Mouse (Mus musculus) heart, adult 2 months (tissue): ENCODE measurements around the gene Prox1. TPM values are rescaled to one million over a fixed set of nuclear protein-coding genes. Genes with fewer than 3 reads are reported as not detected.

ENCODE experiments used
- DNase-seq, 2 experiments: peaks; one replicate each; pipeline ENCODE4 v3.0.0; 2021
- H3K27ac ChIP-seq: fragments of 200-600 bp; 2 replicates; pipeline ENCODE4 v1.8.1; 2022
- H3K27me3 ChIP-seq: fragments of 200-500 bp; 2 replicates; pipeline ENCODE4 v1.6.1; 2012; ENCODE audit warnings: mild to moderate bottlenecking, low read length, inconsistent platforms, mixed read lengths; ENCODE audit not compliant: control insufficient read depth, insufficient read depth
- H3K36me3 ChIP-seq: fragments of 200-500 bp; 2 replicates; pipeline ENCODE4 v1.6.1; 2012; ENCODE audit warnings: low read length, inconsistent platforms; ENCODE audit not compliant: control insufficient read depth, insufficient read depth
- H3K4me1 ChIP-seq: fragments of 200-500 bp; 2 replicates; pipeline ENCODE4 v1.6.1; 2011; ENCODE audit warnings: low read length; ENCODE audit not compliant: control insufficient read depth, insufficient read depth
- H3K4me3 ChIP-seq: fragments of 200-600 bp; 2 replicates; pipeline ENCODE4 v1.8.1; 2022
- H3K79me2 ChIP-seq: fragments of 200-500 bp; replicated peaks from 2 replicates; pipeline ENCODE4 v1.6.1; 2012; ENCODE audit warnings: mild to moderate bottlenecking, inconsistent platforms, low read length, moderate library complexity, mixed read lengths; ENCODE audit not compliant: control insufficient read depth, insufficient read depth
- H3K9ac ChIP-seq: fragments of 200-500 bp; 2 replicates; pipeline ENCODE4 v1.6.1; 2012; ENCODE audit warnings: low read depth, mild to moderate bottlenecking, control low read depth, inconsistent platforms, low read length, mixed read lengths
- CTCF ChIP-seq: fragments of 200-600 bp; IDR thresholded peaks from 2 replicates; pipeline ENCODE4 v1.8.1; 2022; ENCODE audit warnings: antibody characterized with exemption, mild to moderate bottlenecking, moderate library complexity
- EP300 ChIP-seq: fragments of 200-500 bp; IDR thresholded peaks from 2 replicates; pipeline ENCODE4 v1.6.1; 2011; ENCODE audit warnings: low read depth, low read length, control low read depth; ENCODE audit not compliant: insufficient read depth
- POLR2A ChIP-seq: fragments of 200-500 bp; IDR thresholded peaks from 2 replicates; pipeline ENCODE4 v1.6.1; 2011; ENCODE audit warnings: mild to moderate bottlenecking, low read depth, low read length, control low read depth; ENCODE audit not compliant: insufficient read depth
- WGBS: fragments of 180-500 bp; shearing (Covaris S2); methylation state at CpG from one replicate; pipeline ENCODE4 v1.1.7; 2018; 5-methylcytosine and 5-hydroxymethylcytosine counted together
- intact Hi-C: fragments of 180-260 bp; cut with DNase I; formaldehyde crosslinking; loops from one replicate; pipeline ENCODE4 v1.15.1; 2025
- polyA plus RNA-seq: library from polyadenylated mRNA; depleted of rRNA; stranded (reverse); fragments of >200 nt; gene quantifications from 2 replicates; pipeline ENCODE4 v1.2.3, GENCODE M21; 2012
- total RNA-seq, 2 experiments: library from RNA; stranded (reverse); gene quantifications; 2 replicates each; pipeline ENCODE4 v1.2.3; 2021

Gene Prox1
- total and polyA plus RNA-seq, 3 experiments = 12.1 to 57.3 (median 46.2) TPM

- no peaks in the 10 kb centered on the region; the same call in none of the 2 replicates for H3K36me3 ChIP-seq
These were observed 11.1 kb downstream of the Prox1 start for GRCm38 (mm10) chr1:190159457-190159856.

GRCm38 (mm10) chr1:190155751-190156150 lies 14.8 kb downstream of the Prox1 start:
- intact Hi-C loops = no loop called here
- no peak for DNase-seq
- H3K79me2 ChIP-seq = no peaks in the 10 kb centered on the region

More at GRCm38 (mm10) chr1:190159457-190159856, 11.1 kb downstream of the Prox1 start:
- WGBS = 87% methylated on average over 11 of the region's 11 CpGs
- Histone ChIP-seq H3K27ac (no peak overlapping the region), H3K9ac (no peak overlapping the region), H3K4me1 (peaks cover 2% of the 10 kb centered on the region; the same call in 1 of the 2 replicates), H3K27me3 (no peaks in the 10 kb centered on the region), H3K4me3 (no peak overlapping the region), H3K79me2 (no peaks in the 10 kb centered on the region)
- no peak for DNase-seq
- intact Hi-C loops = no loop called here
- TF ChIP-seq CTCF = no peak
- no peak for TF ChIP-seq EP300
- no peak for TF ChIP-seq POLR2A

GRCm38 (mm10) chr1:190155021-190155420 lies 15.5 kb downstream of the Prox1 start:
- no peaks in the 10 kb centered on the region for H3K27me3 ChIP-seq
- H3K4me1 ChIP-seq = no peaks in the 10 kb centered on the region
- intact Hi-C loops = no loop called here
- H3K79me2 ChIP-seq = no peaks in the 10 kb centered on the region
- WGBS = 51% methylated on average over 2 of the region's 2 CpGs
- TF ChIP-seq EP300 (no peak), POLR2A (no peak), CTCF (no peak)
- no peak for DNase-seq
- no peaks in the 10 kb centered on the region for H3K36me3 ChIP-seq
- no peak overlapping the region for H3K27ac ChIP-seq
- no peak overlapping the region for H3K4me3 ChIP-seq
- no peak overlapping the region for H3K9ac ChIP-seq

More at GRCm38 (mm10) chr1:190155751-190156150, 14.8 kb downstream of the Prox1 start:
- WGBS = 51% methylated on average over 8 of the region's 8 CpGs
- H3K27ac ChIP-seq = no peak overlapping the region
- no peaks in the 10 kb centered on the region for H3K4me1 ChIP-seq
- H3K4me3 ChIP-seq = no peak overlapping the region
- H3K9ac ChIP-seq = no peak overlapping the region
- TF ChIP-seq CTCF (no peak), EP300 (no peak), POLR2A (no peak)
- no peaks in the 10 kb centered on the region for H3K27me3 ChIP-seq
- no peaks in the 10 kb centered on the region for H3K36me3 ChIP-seq

GRCm38 (mm10) chr1:190154292-190154691 lies 16.2 kb downstream of the Prox1 start:
- no peaks in the 10 kb centered on the region for H3K36me3 ChIP-seq
- no peak overlapping the region for H3K27ac ChIP-seq
- WGBS = 25% methylated on average over 7 of the region's 7 CpGs
- intact Hi-C loops = no loop called here
- no peaks in the 10 kb centered on the region for H3K79me2 ChIP-seq
- no peaks in the 10 kb centered on the region for H3K27me3 ChIP-seq
- no peak for DNase-seq
- no peak overlapping the region for H3K4me3 ChIP-seq
- H3K4me1 ChIP-seq = no peaks in the 10 kb centered on the region
- TF ChIP-seq EP300 (no peak), POLR2A (no peak), CTCF (no peak)
- no peak overlapping the region for H3K9ac ChIP-seq

- Histone ChIP-seq H3K4me3 (no peak overlapping the region), H3K4me1 (no peaks in the 10 kb centered on the region), H3K79me2 (no peaks in the 10 kb centered on the region; the same call in 1 of the 2 replicates), H3K27me3 (no peaks in the 10 kb centered on the region), H3K9ac (no peak overlapping the region), H3K36me3 (no peaks in the 10 kb centered on the region), H3K27ac (no peak overlapping the region)
- intact Hi-C loops = no loop called here
- TF ChIP-seq POLR2A (no peak), CTCF (no peak), EP300 (no peak)
- WGBS = 89% methylated on average over 6 of the region's 6 CpGs
- no peak for DNase-seq
These were observed 17.9 kb downstream of the Prox1 start for GRCm38 (mm10) chr1:190152603-190153002.

- intact Hi-C loops = no loop called here
- Histone ChIP-seq H3K36me3 (peaks cover under 1% of the 10 kb centered on the region; the same call in 1 of the 2 replicates), H3K4me3 (no peak overlapping the region), H3K27me3 (no peaks in the 10 kb centered on the region), H3K9ac (no peak overlapping the region), H3K4me1 (no peaks in the 10 kb centered on the region), H3K27ac (no peak overlapping the region), H3K79me2 (no peaks in the 10 kb centered on the region; the same call in 1 of the 2 replicates)
- TF ChIP-seq POLR2A = no peak
- no peak for TF ChIP-seq EP300
- no peak for TF ChIP-seq CTCF
- DNase-seq = no peak
- WGBS = 75% methylated on average over 17 of the region's 17 CpGs
These were observed 21.2 kb downstream of the Prox1 start for GRCm38 (mm10) chr1:190149233-190149741.
